Comparison of ENCODE assay signal across 17 mouse cellular contexts in the genomic region with DNA sequence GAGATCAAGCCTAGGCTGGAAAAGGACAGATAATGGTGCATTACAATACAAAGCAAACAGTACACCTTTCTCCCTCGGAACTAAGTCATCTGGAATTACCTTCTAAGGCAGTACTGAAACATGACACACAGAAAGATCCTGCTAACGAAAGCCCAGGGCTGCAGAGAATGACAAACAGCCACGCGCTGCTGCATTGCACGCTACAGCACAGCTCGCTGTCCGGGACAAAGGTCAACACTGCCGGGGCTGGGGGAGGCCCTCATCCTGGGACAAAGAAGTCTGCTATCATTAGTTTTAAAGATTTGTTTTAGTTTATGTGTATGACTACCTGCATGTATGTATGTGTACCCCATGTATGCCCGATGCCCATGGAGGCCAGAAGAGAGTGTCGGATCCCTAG. TPM values are rescaled to one million over a fixed set of nuclear protein-coding genes. Genes with fewer than 3 reads are reported as not detected.
A peak's percentile ranks its signal among the peaks of the same experiment; 100 is the strongest.
DNase-seq lines count a peak whose midpoint lies in the region; ATAC-seq lines count a peak whose summit lies in the region.
"Had no signal": no experiment of that assay in that cellular context is flagged by ENCODE, and none has a peak within 500 bp of the region (broad histone marks: within the 10 kb centered on the region; RNA-seq: fewer than 3 reads in every experiment).

No protein-coding gene starts in this region.

- H3K4me2 ChIP-seq in intestine, embryonic 14.5 days (ENCODE audit: low read length) = no peak overlapping the region
- H3K4me2 ChIP-seq in kidney, embryonic 15.5 days = no peak overlapping the region
- no peak overlapping the region for H3K4me2 ChIP-seq in limb, embryonic 11.5 days (ENCODE audit: low read depth, severe bottlenecking)
- H3K4me2 ChIP-seq in stomach, embryonic 16.5 days (ENCODE audit: low read depth, low read length) = no peak overlapping the region
- H3K4me2 ChIP-seq in hindbrain, embryonic 16.5 days (ENCODE audit: low read length) = no peak overlapping the region
- H3K4me2 ChIP-seq: embryonic facial prominence, embryonic 12.5 days; heart, embryonic 11.5 days; liver, embryonic 15.5 days; midbrain, embryonic 11.5 days; neural tube, embryonic 15.5 days had no signal

- H3K9me3 ChIP-seq in intestine, embryonic 14.5 days (ENCODE audit: control insufficient read depth, low read length) = no peaks in the 10 kb centered on the region
- H3K9me3 ChIP-seq in kidney, embryonic 15.5 days (replicated peaks) = no peaks in the 10 kb centered on the region
- H3K9me3 ChIP-seq in limb, embryonic 11.5 days (ENCODE audit: control insufficient read depth, low read length) = peaks cover under 1% of the 10 kb centered on the region; the same call in 1 of the 2 replicates
- no peaks in the 10 kb centered on the region for H3K9me3 ChIP-seq in stomach, embryonic 16.5 days (replicated peaks; ENCODE audit: control insufficient read depth, low read length)
- H3K9me3 ChIP-seq in hindbrain, embryonic 16.5 days (ENCODE audit: control insufficient read depth, low read length) = no peaks in the 10 kb centered on the region
- H3K9me3 ChIP-seq: liver, embryonic 15.5 days; neural tube, embryonic 15.5 days had no signal

- WGBS in intestine, embryonic 14.5 days = 62% methylated on average over 10 of the region's 10 CpGs
- WGBS in kidney, embryonic 15.5 days = 40% methylated on average over 10 of the region's 10 CpGs
- 49% methylated on average over 10 of the region's 10 CpGs for WGBS in limb, embryonic 11.5 days
- 57% methylated on average over 10 of the region's 10 CpGs for WGBS in stomach, embryonic 16.5 days
- WGBS in hindbrain, embryonic 16.5 days = 85% methylated on average over 10 of the region's 10 CpGs

- H3K36me3 ChIP-seq in intestine, embryonic 14.5 days (ENCODE audit: control insufficient read depth, insufficient read depth, low read length) = peaks cover 45% of the 10 kb centered on the region
- H3K36me3 ChIP-seq in kidney, embryonic 15.5 days = peaks cover 35% of the 10 kb centered on the region
- peaks cover 3% of the 10 kb centered on the region; the same call in 1 of the 2 replicates for H3K36me3 ChIP-seq in limb, embryonic 11.5 days (ENCODE audit: control insufficient read depth, insufficient read depth, low read length)
- peaks cover 6% of the 10 kb centered on the region for H3K36me3 ChIP-seq in stomach, embryonic 16.5 days (ENCODE audit: control insufficient read depth, insufficient read depth, low read length)
- H3K36me3 ChIP-seq in hindbrain, embryonic 16.5 days (ENCODE audit: control insufficient read depth, insufficient read depth, low read length) = peaks cover 6% of the 10 kb centered on the region

- H3K27me3 ChIP-seq in intestine, embryonic 14.5 days (replicated peaks; ENCODE audit: control insufficient read depth, insufficient read depth, low read length) = no peaks in the 10 kb centered on the region
- no peaks in the 10 kb centered on the region for H3K27me3 ChIP-seq in kidney, embryonic 15.5 days
- H3K27me3 ChIP-seq in limb, embryonic 11.5 days (ENCODE audit: control insufficient read depth, insufficient read depth, low read length) = no peaks in the 10 kb centered on the region
- H3K27me3 ChIP-seq in stomach, embryonic 16.5 days (ENCODE audit: control insufficient read depth, insufficient read depth, low read length) = no peaks in the 10 kb centered on the region
- no peaks in the 10 kb centered on the region for H3K27me3 ChIP-seq in hindbrain, embryonic 16.5 days (replicated peaks; ENCODE audit: control insufficient read depth, insufficient read depth, low read length)
- H3K27me3 ChIP-seq: embryonic facial prominence, embryonic 12.5 days; liver, embryonic 15.5 days; neural tube, embryonic 15.5 days had no signal

- H3K27ac ChIP-seq in intestine, embryonic 14.5 days (ENCODE audit: low read depth) = no peak overlapping the region
- H3K27ac ChIP-seq in kidney, embryonic 15.5 days = no peak overlapping the region
- no peak overlapping the region for H3K27ac ChIP-seq in limb, embryonic 11.5 days (replicated peaks; ENCODE audit: low read depth, low read length)
- H3K27ac ChIP-seq in stomach, embryonic 16.5 days (ENCODE audit: low read length) = peak overlapping the region; percentile 0; the same call in 1 of the 2 replicates
- H3K27ac ChIP-seq in hindbrain, embryonic 16.5 days (ENCODE audit: low read depth, low read length) = no peak overlapping the region
- H3K27ac ChIP-seq: embryonic facial prominence, embryonic 12.5 days; hindbrain, postnatal 0 days; liver, embryonic 15.5 days; neural tube, embryonic 15.5 days had no signal

- H3K4me3 ChIP-seq in intestine, embryonic 14.5 days (ENCODE audit: low read depth, low read length) = no peak overlapping the region
- no peak overlapping the region for H3K4me3 ChIP-seq in kidney, embryonic 15.5 days (replicated peaks)
- no peak overlapping the region for H3K4me3 ChIP-seq in limb, embryonic 11.5 days (ENCODE audit: low read depth, low read length)
- H3K4me3 ChIP-seq in stomach, embryonic 16.5 days (replicated peaks; ENCODE audit: low read length) = no peak overlapping the region
- no peak overlapping the region for H3K4me3 ChIP-seq in hindbrain, embryonic 16.5 days (ENCODE audit: low read length)
- H3K4me3 ChIP-seq: embryonic facial prominence, embryonic 12.5 days; liver, embryonic 15.5 days; neural tube, embryonic 15.5 days had no signal

- H3K9ac ChIP-seq in intestine, embryonic 14.5 days (ENCODE audit: low read length) = no peak overlapping the region
- no peak overlapping the region for H3K9ac ChIP-seq in kidney, embryonic 15.5 days
- H3K9ac ChIP-seq in limb, embryonic 11.5 days (ENCODE audit: low read length) = no peak overlapping the region
- no peak overlapping the region for H3K9ac ChIP-seq in stomach, embryonic 16.5 days (ENCODE audit: low read length)
- H3K9ac ChIP-seq in hindbrain, embryonic 16.5 days (ENCODE audit: low read depth, low read length) = no peak overlapping the region
- H3K9ac ChIP-seq: embryonic facial prominence, embryonic 12.5 days; liver, embryonic 15.5 days; neural tube, embryonic 15.5 days had no signal

- no peaks in the 10 kb centered on the region for H3K4me1 ChIP-seq in intestine, embryonic 14.5 days (replicated peaks; ENCODE audit: control insufficient read depth, insufficient read depth, low read length)
- peaks cover 16% of the 10 kb centered on the region for H3K4me1 ChIP-seq in kidney, embryonic 15.5 days
- H3K4me1 ChIP-seq in limb, embryonic 11.5 days (ENCODE audit: control insufficient read depth, insufficient read depth, low read length) = peaks cover 3% of the 10 kb centered on the region; the same call in 1 of the 2 replicates
- peaks cover 2% of the 10 kb centered on the region; the same call in 1 of the 2 replicates for H3K4me1 ChIP-seq in stomach, embryonic 16.5 days (ENCODE audit: control insufficient read depth, insufficient read depth, low read length)
- no peaks in the 10 kb centered on the region for H3K4me1 ChIP-seq in hindbrain, embryonic 16.5 days (ENCODE audit: control insufficient read depth, insufficient read depth, low read depth, low read length)
- H3K4me1 ChIP-seq: neural tube, embryonic 15.5 days had no signal

- peak; percentile 73 for ATAC-seq in intestine, embryonic 14.5 days (replicated peaks; ENCODE audit: low FRiP score, low TSS enrichment, low read depth)
- peak; percentile 92 for ATAC-seq in kidney, embryonic 15.5 days (replicated peaks; ENCODE audit: low FRiP score)
- ATAC-seq in limb, embryonic 11.5 days (ENCODE audit: insufficient number of reproducible peaks, low FRiP score, low TSS enrichment, low read depth) = no peak
- ATAC-seq in stomach, embryonic 16.5 days (ENCODE audit: insufficient read depth, low FRiP score) = peak; percentile 66; the same call in 1 of the 2 replicates
- no peak for ATAC-seq in hindbrain, embryonic 16.5 days
- ATAC-seq: CD4-positive, CD25-positive, alpha-beta regulatory T cell, adult 4 months; hindbrain, postnatal 0 days had no signal

- DNase-seq in intestine, embryonic 14.5 days (ENCODE audit: low spot score) = no peak
- peak; percentile 34 for DNase-seq in limb, embryonic 11.5 days (ENCODE audit: low spot score)
- no peak for DNase-seq in retina, postnatal 1 day
- no peak for DNase-seq in adrenal gland, postnatal 14 days
- DNase-seq: adrenal gland, postnatal 36 days; cerebellum, postnatal 10 days; gastrocnemius, postnatal 25 days had no signal

RNA-seq across cellular contexts. Expression of a gene that starts 14.2 kb away (rescaled TPM):
- polyA plus RNA-seq in intestine, embryonic 14.5 days (2014; fragmentation: Nextera tagmentation; extraction: Ambion mirVana) = 38.2 and 41.8 TPM in 2 replicates
- polyA plus RNA-seq in kidney, embryonic 15.5 days (2015; fragmentation: Nextera tagmentation; extraction: Ambion mirVana) = 27.5 and 31.5 TPM in 2 replicates
- polyA plus RNA-seq in limb, embryonic 11.5 days (2014; fragmentation: Nextera tagmentation; extraction: Ambion mirVana) = 31.6 and 35.5 TPM in 2 replicates
- polyA plus RNA-seq in stomach, embryonic 16.5 days (2015; fragmentation: Nextera tagmentation; extraction: Ambion mirVana) = 43.1 and 50.0 TPM in 2 replicates
- total RNA-seq in adrenal gland, postnatal 14 days (2021) = 30.7 and 41.3 TPM in 2 replicates
- 15.2 and 16.0 TPM in 2 replicates for polyA plus RNA-seq in hindbrain, embryonic 16.5 days (2015; fragmentation: Nextera tagmentation; extraction: Ambion mirVana)

RNA-seq across cellular contexts. Expression of a gene that starts 14.2 kb away (rescaled TPM):
- 21.5 and 23.9 TPM in 2 replicates for polyA plus RNA-seq in intestine, embryonic 14.5 days (2014; fragmentation: Nextera tagmentation; extraction: Ambion mirVana)
- polyA plus RNA-seq in kidney, embryonic 15.5 days (2015; fragmentation: Nextera tagmentation; extraction: Ambion mirVana) = 19.9 TPM in 2 replicates
- polyA plus RNA-seq in limb, embryonic 11.5 days (2014; fragmentation: Nextera tagmentation; extraction: Ambion mirVana) = 18.1 and 18.3 TPM in 2 replicates
- polyA plus RNA-seq in stomach, embryonic 16.5 days (2015; fragmentation: Nextera tagmentation; extraction: Ambion mirVana) = 20.2 and 20.3 TPM in 2 replicates
- total RNA-seq in adrenal gland, postnatal 14 days (2021) = 17.8 and 20.9 TPM in 2 replicates
- polyA plus RNA-seq in hindbrain, embryonic 16.5 days (2015; fragmentation: Nextera tagmentation; extraction: Ambion mirVana) = 38.7 and 43.2 TPM in 2 replicates

Comparison
In these comparisons a context has a peak if more than half of its experiments do, and no peak if none do; other contexts are left out.
1. ATAC-seq: peak in intestine, embryonic 14.5 days (single experiment), kidney, embryonic 15.5 days (single experiment) and stomach, embryonic 16.5 days (single experiment); none in limb, embryonic 11.5 days (single experiment) and hindbrain, embryonic 16.5 days (single experiment).